Mouse (Mus musculus): ENCODE data around the gene Gm20425.

Gm20425 gene

GRCm38 (mm10) chr9:103230151-103230951, at the start of gene Gm20425, which contains the start of gene Trf:
Gm20425 (minus strand) TSS chr9:103230307.
Trf (minus strand) TSS chr9:103230444.
- no peak for DNase-seq (ENCODE audit: low read depth, low spot score)

GRCm38 (mm10) chr9:103276876-103277275, 46.8 kb upstream of the Gm20425 start:
- no peak for DNase-seq (ENCODE audit: low read depth, low spot score)

- no peak for DNase-seq (ENCODE audit: low read depth, low spot score)
Observed at GRCm38 (mm10) chr9:103275676-103276075, 45.6 kb upstream of the Gm20425 start.

- DNase-seq (ENCODE audit: low read depth, low spot score) = no peak
Observed at GRCm38 (mm10) chr9:103274819-103275218, 44.7 kb upstream of the Gm20425 start.

GRCm38 (mm10) chr9:103271104-103271503, 41.0 kb upstream of the Gm20425 start:
- DNase-seq (ENCODE audit: low read depth, low spot score) = no peak

GRCm38 (mm10) chr9:103265778-103266177, 35.7 kb upstream of the Gm20425 start:
- DNase-seq (ENCODE audit: low read depth, low spot score) = peak; percentile 14

GRCm38 (mm10) chr9:103252906-103253305, 22.8 kb upstream of the Gm20425 start:
- no peak for DNase-seq (ENCODE audit: low read depth, low spot score)

- DNase-seq (ENCODE audit: low read depth, low spot score) = no peak
Observed at GRCm38 (mm10) chr9:103248618-103249017, 18.5 kb upstream of the Gm20425 start.

- DNase-seq (ENCODE audit: low read depth, low spot score) = peak; percentile 19
Observed at GRCm38 (mm10) chr9:103246526-103247168, 16.5 kb upstream of the Gm20425 start.

GRCm38 (mm10) chr9:103243640-103244039, 13.5 kb upstream of the Gm20425 start:
- DNase-seq (ENCODE audit: low read depth, low spot score) = no peak

- no peak for DNase-seq (ENCODE audit: low read depth, low spot score)
Observed at GRCm38 (mm10) chr9:103241206-103241605, 11.1 kb upstream of the Gm20425 start.

GRCm38 (mm10) chr9:103239471-103239870, 9.4 kb upstream of the Gm20425 start:
- DNase-seq (ENCODE audit: low read depth, low spot score) = no peak

- DNase-seq (ENCODE audit: low read depth, low spot score) = no peak
Observed at GRCm38 (mm10) chr9:103234565-103235165, 4.6 kb upstream of the Gm20425 start.

- DNase-seq (ENCODE audit: low read depth, low spot score) = no peak
Observed at GRCm38 (mm10) chr9:103234059-103234458, 4.0 kb upstream of the Gm20425 start.

- no peak for DNase-seq (ENCODE audit: low read depth, low spot score)
Observed at GRCm38 (mm10) chr9:103233006-103233395, 2.9 kb upstream of the Gm20425 start.

GRCm38 (mm10) chr9:103232232-103233005, 2.3 kb upstream of the Gm20425 start:
- no peak for DNase-seq (ENCODE audit: low read depth, low spot score)

GRCm38 (mm10) chr9:103229037-103229867, 855 bp downstream of the Gm20425 start:
- no peak for DNase-seq (ENCODE audit: low read depth, low spot score)

GRCm38 (mm10) chr9:103228370-103229003, 1.6 kb downstream of the Gm20425 start:
- no peak for DNase-seq (ENCODE audit: low read depth, low spot score)

- no peak for DNase-seq (ENCODE audit: low read depth, low spot score)
Observed at GRCm38 (mm10) chr9:103227760-103228159, 2.3 kb downstream of the Gm20425 start.

- DNase-seq (ENCODE audit: low read depth, low spot score) = no peak
Observed at GRCm38 (mm10) chr9:103226806-103227205, 3.3 kb downstream of the Gm20425 start.
